Mouse (Mus musculus) mesoderm, embryonic 11.5 days (tissue): ENCODE measurements around the gene Itpr2.

Experiments used
- DNase-seq: peaks from one replicate; pipeline ENCODE4 v3.0.0-alpha.2; 2012; ENCODE audit warnings: low read depth, low spot score

Itpr2 gene

GRCm38 (mm10) chr6:146113085-146113484, 388.9 kb downstream of the Itpr2 start:
- no peak for DNase-seq

- no peak for DNase-seq
Measured at GRCm38 (mm10) chr6:146112211-146112610, 389.8 kb downstream of the Itpr2 start.

- no peak for DNase-seq
Measured at GRCm38 (mm10) chr6:146111781-146112180, 390.2 kb downstream of the Itpr2 start.

- peak; percentile 51 for DNase-seq
Measured at GRCm38 (mm10) chr6:146110832-146111741, 390.9 kb downstream of the Itpr2 start.

GRCm38 (mm10) chr6:146110425-146110824, 391.6 kb downstream of the Itpr2 start:
- no peak for DNase-seq

- no peak for DNase-seq
Measured at GRCm38 (mm10) chr6:146108695-146109094, 393.3 kb downstream of the Itpr2 start.

- DNase-seq = no peak
Measured at GRCm38 (mm10) chr6:146107117-146107832, 394.7 kb downstream of the Itpr2 start.

- peak; percentile 39 for DNase-seq
Measured at GRCm38 (mm10) chr6:146083056-146083961, 418.7 kb downstream of the Itpr2 start.

GRCm38 (mm10) chr6:146082476-146082875, 419.5 kb downstream of the Itpr2 start:
- no peak for DNase-seq

- DNase-seq = no peak
Measured at GRCm38 (mm10) chr6:146081578-146081977, 420.4 kb downstream of the Itpr2 start.

- DNase-seq = no peak
Measured at GRCm38 (mm10) chr6:146080546-146081512, 421.2 kb downstream of the Itpr2 start.

GRCm38 (mm10) chr6:146079734-146080443, 422.1 kb downstream of the Itpr2 start:
- DNase-seq = no peak

- DNase-seq = peak; percentile 78
Measured at GRCm38 (mm10) chr6:146079261-146079660, 422.8 kb downstream of the Itpr2 start.

GRCm38 (mm10) chr6:146078136-146078535, 423.9 kb downstream of the Itpr2 start:
- DNase-seq = no peak

- no peak for DNase-seq
Measured at GRCm38 (mm10) chr6:146077124-146077889, 424.7 kb downstream of the Itpr2 start.

GRCm38 (mm10) chr6:146072842-146073241, 429.2 kb downstream of the Itpr2 start:
- DNase-seq = no peak

GRCm38 (mm10) chr6:146071883-146072282, 430.1 kb downstream of the Itpr2 start:
- no peak for DNase-seq
